Mouse (Mus musculus): ENCODE measurements around the gene Stoml1.

DNA sequence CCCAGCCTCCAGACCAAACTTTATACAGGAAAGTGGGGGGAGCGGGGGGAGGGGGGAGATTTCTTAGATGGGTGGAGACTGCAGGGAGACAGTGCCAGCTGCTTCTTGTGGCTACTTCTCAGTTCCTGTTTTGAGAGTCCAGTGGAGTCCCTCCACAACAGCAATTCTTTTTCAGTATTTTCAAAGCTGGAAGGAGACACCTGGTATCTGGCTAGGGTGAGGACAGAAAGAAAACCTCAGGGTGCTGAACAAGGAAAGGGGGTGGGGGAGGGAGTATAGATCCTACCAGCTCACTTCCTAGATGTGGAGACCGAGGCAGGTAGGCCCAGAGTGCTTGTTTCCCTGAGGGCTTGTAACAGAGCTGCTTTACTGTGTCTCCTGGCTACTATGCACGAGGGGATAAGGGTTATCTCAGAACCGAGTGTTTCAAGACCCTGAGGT is 13.6 kb downstream of the Stoml1 start:
- TF ChIP-seq CTCF (IDR thresholded peaks at IDR 0.05; ENCODE audit: borderline replicate concordance, insufficient read depth, low read depth, low read length) (no peak), POLR2A (IDR thresholded peaks at IDR 0.05; ENCODE audit: borderline replicate concordance, insufficient read depth, low read length) (no peak)
